Mouse (Mus musculus): ENCODE data around the gene Cacna1e. TPM values are rescaled to one million over a fixed set of nuclear protein-coding genes. Genes with fewer than 3 reads are reported as not detected.

Cacna1e gene
- polyA plus RNA-seq, 1 experiment from 2014 or later = 0.47 TPM

GRCm38 (mm10) chr1:154886611-154887010 is 2.3 kb upstream of the Cacna1e start:
- Histone ChIP-seq H3K4me2 (no peak overlapping the region), H3K9ac (ENCODE audit: low read depth, low read length) (no peak overlapping the region), H3K27ac (ENCODE audit: low read depth, low read length) (no peak overlapping the region), H3K27me3 (replicated peaks; ENCODE audit: control insufficient read depth, insufficient read depth, low read length) (peaks cover 26% of the 10 kb centered on the region), H3K36me3 (ENCODE audit: control insufficient read depth, insufficient read depth, low read length) (no peaks in the 10 kb centered on the region), H3K4me3 (ENCODE audit: low read depth, low read length) (no peak overlapping the region), H3K9me3 (ENCODE audit: control insufficient read depth, low read length) (no peaks in the 10 kb centered on the region), H3K4me1 (replicated peaks; ENCODE audit: control insufficient read depth, insufficient read depth, low read length) (no peaks in the 10 kb centered on the region)
- 59% methylated on average over 2 of the region's 2 CpGs for WGBS
- DNase-seq (ENCODE audit: low spot score) (no peak), ATAC-seq (replicated peaks; ENCODE audit: low FRiP score) (no peak)

DNA sequence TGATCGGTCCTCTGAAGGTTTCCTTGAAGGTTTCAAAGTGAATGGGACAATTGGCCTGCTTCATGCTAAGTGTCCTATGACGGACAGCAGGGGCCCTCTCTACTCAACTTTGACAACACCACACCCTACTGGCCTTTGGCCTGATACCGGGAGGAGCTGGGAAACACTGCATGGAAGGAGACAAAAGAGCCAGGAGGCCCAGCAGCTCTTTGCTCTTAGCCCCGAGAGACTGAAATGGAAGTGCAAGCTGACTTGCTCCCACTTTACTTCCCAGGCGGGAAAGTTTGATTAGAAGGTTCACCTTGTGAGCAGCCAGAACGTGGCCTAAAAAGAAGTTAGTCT is 877 bp upstream of the Cacna1e start:
- WGBS = 39% methylated on average over 6 of the region's 6 CpGs
- H3K4me3 ChIP-seq (ENCODE audit: low read depth, low read length) = no peak overlapping the region
- H3K36me3 ChIP-seq (ENCODE audit: control insufficient read depth, insufficient read depth, low read length) = no peaks in the 10 kb centered on the region

GRCm38 (mm10) chr1:154883596-154884191 is 607 bp downstream of the Cacna1e start:
- H3K27me3 ChIP-seq (replicated peaks; ENCODE audit: control insufficient read depth, insufficient read depth, low read length) = peaks cover 26% of the 10 kb centered on the region
- peak overlapping the region; percentile 44 for H3K4me3 ChIP-seq (ENCODE audit: low read depth, low read length)
- WGBS = 11% methylated on average over 18 of the region's 18 CpGs
- no peaks in the 10 kb centered on the region for H3K4me1 ChIP-seq (replicated peaks; ENCODE audit: control insufficient read depth, insufficient read depth, low read length)
- H3K27ac ChIP-seq (ENCODE audit: low read depth, low read length) = no peak overlapping the region
- no peaks in the 10 kb centered on the region for H3K36me3 ChIP-seq (ENCODE audit: control insufficient read depth, insufficient read depth, low read length)
- H3K9ac ChIP-seq (ENCODE audit: low read depth, low read length) = no peak overlapping the region
- ATAC-seq (replicated peaks; ENCODE audit: low FRiP score) (no peak), DNase-seq (ENCODE audit: low spot score) (no peak)
- H3K4me2 ChIP-seq = peak overlapping the region; percentile 64
- no peaks in the 10 kb centered on the region for H3K9me3 ChIP-seq (ENCODE audit: control insufficient read depth, low read length)

More for the DNA sequence above, 877 bp upstream of the Cacna1e start:
- ATAC-seq (replicated peaks; ENCODE audit: low FRiP score) (no peak), DNase-seq (ENCODE audit: low spot score) (no peak)
- H3K4me1 ChIP-seq (replicated peaks; ENCODE audit: control insufficient read depth, insufficient read depth, low read length) = no peaks in the 10 kb centered on the region
- H3K9me3 ChIP-seq (ENCODE audit: control insufficient read depth, low read length) = no peaks in the 10 kb centered on the region
- H3K27ac ChIP-seq (ENCODE audit: low read depth, low read length) = no peak overlapping the region
- H3K9ac ChIP-seq (ENCODE audit: low read depth, low read length) = no peak overlapping the region
- H3K4me2 ChIP-seq = no peak overlapping the region
- peaks cover 26% of the 10 kb centered on the region for H3K27me3 ChIP-seq (replicated peaks; ENCODE audit: control insufficient read depth, insufficient read depth, low read length)

- ATAC-seq (replicated peaks; ENCODE audit: low FRiP score) = no peak
- Histone ChIP-seq H3K27me3 (replicated peaks; ENCODE audit: control insufficient read depth, insufficient read depth, low read length) (no peaks in the 10 kb centered on the region), H3K27ac (ENCODE audit: low read depth, low read length) (no peak overlapping the region), H3K4me2 (no peak overlapping the region), H3K36me3 (ENCODE audit: control insufficient read depth, insufficient read depth, low read length) (no peaks in the 10 kb centered on the region), H3K4me3 (ENCODE audit: low read depth, low read length) (no peak overlapping the region), H3K4me1 (replicated peaks; ENCODE audit: control insufficient read depth, insufficient read depth, low read length) (no peaks in the 10 kb centered on the region), H3K9ac (ENCODE audit: low read depth, low read length) (no peak overlapping the region), H3K9me3 (ENCODE audit: control insufficient read depth, low read length) (no peaks in the 10 kb centered on the region)
- DNase-seq (ENCODE audit: low spot score) = no peak
- WGBS = 72% methylated on average over 1 of the region's 1 CpGs
Measured at GRCm38 (mm10) chr1:154865981-154866380, 18.3 kb downstream of the Cacna1e start.

- ATAC-seq (replicated peaks; ENCODE audit: low FRiP score) = no peak
Measured at GRCm38 (mm10) chr1:154861416-154861815, 22.9 kb downstream of the Cacna1e start.

GRCm38 (mm10) chr1:154854564-154854963 is 29.7 kb downstream of the Cacna1e start:
- no peaks in the 10 kb centered on the region for H3K27me3 ChIP-seq (replicated peaks; ENCODE audit: control insufficient read depth, insufficient read depth, low read length)
- 50% methylated on average over 3 of the region's 3 CpGs for WGBS
- H3K4me2 ChIP-seq = no peak overlapping the region
- no peak overlapping the region for H3K9ac ChIP-seq (ENCODE audit: low read depth, low read length)
- no peaks in the 10 kb centered on the region for H3K36me3 ChIP-seq (ENCODE audit: control insufficient read depth, insufficient read depth, low read length)
- no peak overlapping the region for H3K27ac ChIP-seq (ENCODE audit: low read depth, low read length)
- H3K4me1 ChIP-seq (replicated peaks; ENCODE audit: control insufficient read depth, insufficient read depth, low read length) = no peaks in the 10 kb centered on the region
- no peaks in the 10 kb centered on the region for H3K9me3 ChIP-seq (ENCODE audit: control insufficient read depth, low read length)
- H3K4me3 ChIP-seq (ENCODE audit: low read depth, low read length) = no peak overlapping the region
- ATAC-seq (replicated peaks; ENCODE audit: low FRiP score) (no peak), DNase-seq (ENCODE audit: low spot score) (no peak)

More at GRCm38 (mm10) chr1:154861416-154861815, 22.9 kb downstream of the Cacna1e start:
- Histone ChIP-seq H3K4me1 (replicated peaks; ENCODE audit: control insufficient read depth, insufficient read depth, low read length) (no peaks in the 10 kb centered on the region), H3K9me3 (ENCODE audit: control insufficient read depth, low read length) (no peaks in the 10 kb centered on the region), H3K27me3 (replicated peaks; ENCODE audit: control insufficient read depth, insufficient read depth, low read length) (no peaks in the 10 kb centered on the region), H3K27ac (ENCODE audit: low read depth, low read length) (no peak overlapping the region), H3K4me3 (ENCODE audit: low read depth, low read length) (no peak overlapping the region), H3K36me3 (ENCODE audit: control insufficient read depth, insufficient read depth, low read length) (no peaks in the 10 kb centered on the region), H3K9ac (ENCODE audit: low read depth, low read length) (no peak overlapping the region), H3K4me2 (no peak overlapping the region)
- WGBS = 82% methylated on average over 9 of the region's 9 CpGs
- DNase-seq (ENCODE audit: low spot score) = no peak

DNA sequence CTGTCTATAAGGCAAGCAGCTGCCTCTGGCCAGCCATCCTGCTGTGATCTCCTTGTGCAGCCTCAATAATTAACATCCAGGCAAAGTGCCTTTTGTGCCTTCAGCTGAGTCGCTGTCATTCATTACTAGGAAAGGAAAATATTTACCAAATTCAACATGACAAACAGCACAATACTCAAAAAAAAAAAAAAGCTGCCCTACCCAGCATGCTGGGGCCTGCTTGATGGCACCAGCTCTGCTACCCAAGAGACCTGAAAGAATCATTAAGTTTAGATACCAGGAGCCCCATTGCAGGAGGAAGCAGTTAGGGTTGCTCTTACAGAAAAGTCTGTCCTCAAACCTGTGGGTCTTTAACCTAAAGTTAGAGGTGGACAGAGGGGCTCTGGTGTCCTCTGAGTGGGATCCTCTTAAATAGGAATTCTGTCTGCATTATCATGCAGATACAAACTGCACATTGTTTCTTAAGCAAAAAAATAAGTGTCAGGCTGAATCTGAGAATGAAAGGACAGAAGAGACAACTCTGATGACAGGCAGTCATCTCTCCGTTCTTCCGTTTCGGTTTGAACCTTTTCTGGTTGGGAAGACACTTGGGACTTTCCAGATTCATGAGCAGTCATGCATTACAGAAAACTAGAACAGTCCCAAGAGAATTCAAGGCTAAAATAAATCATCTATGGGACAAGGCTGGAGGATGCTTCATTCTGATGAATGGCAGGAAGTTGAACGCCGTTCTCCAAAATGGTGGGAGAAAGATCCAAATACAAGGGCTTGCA is 33.6 kb downstream of the Cacna1e start:
- Histone ChIP-seq H3K4me3 (ENCODE audit: low read depth, low read length) (no peak overlapping the region), H3K9me3 (ENCODE audit: control insufficient read depth, low read length) (no peaks in the 10 kb centered on the region), H3K4me2 (no peak overlapping the region), H3K27ac (ENCODE audit: low read depth, low read length) (no peak overlapping the region), H3K9ac (ENCODE audit: low read depth, low read length) (no peak overlapping the region), H3K27me3 (replicated peaks; ENCODE audit: control insufficient read depth, insufficient read depth, low read length) (no peaks in the 10 kb centered on the region), H3K4me1 (replicated peaks; ENCODE audit: control insufficient read depth, insufficient read depth, low read length) (no peaks in the 10 kb centered on the region), H3K36me3 (ENCODE audit: control insufficient read depth, insufficient read depth, low read length) (no peaks in the 10 kb centered on the region)
- ATAC-seq (replicated peaks; ENCODE audit: low FRiP score) (no peak), DNase-seq (ENCODE audit: low spot score) (no peak)
- WGBS = 82% methylated on average over 6 of the region's 6 CpGs

GRCm38 (mm10) chr1:154848683-154849579 is 35.4 kb downstream of the Cacna1e start:
- H3K4me3 ChIP-seq (ENCODE audit: low read depth, low read length) = no peak overlapping the region
- 69% methylated on average over 6 of the region's 6 CpGs for WGBS
- H3K27ac ChIP-seq (ENCODE audit: low read depth, low read length) = no peak overlapping the region
- no peaks in the 10 kb centered on the region for H3K4me1 ChIP-seq (replicated peaks; ENCODE audit: control insufficient read depth, insufficient read depth, low read length)
- H3K36me3 ChIP-seq (ENCODE audit: control insufficient read depth, insufficient read depth, low read length) = no peaks in the 10 kb centered on the region
- H3K9me3 ChIP-seq (ENCODE audit: control insufficient read depth, low read length) = no peaks in the 10 kb centered on the region
- ATAC-seq (replicated peaks; ENCODE audit: low FRiP score) (no peak), DNase-seq (ENCODE audit: low spot score) (no peak)
- H3K4me2 ChIP-seq = no peak overlapping the region
- H3K27me3 ChIP-seq (replicated peaks; ENCODE audit: control insufficient read depth, insufficient read depth, low read length) = no peaks in the 10 kb centered on the region
- H3K9ac ChIP-seq (ENCODE audit: low read depth, low read length) = no peak overlapping the region

Measured in liver, embryonic 11.5 days (tissue).